Mouse (Mus musculus): ENCODE data around the gene Cox7a1.

Cox7a1 gene

DNA sequence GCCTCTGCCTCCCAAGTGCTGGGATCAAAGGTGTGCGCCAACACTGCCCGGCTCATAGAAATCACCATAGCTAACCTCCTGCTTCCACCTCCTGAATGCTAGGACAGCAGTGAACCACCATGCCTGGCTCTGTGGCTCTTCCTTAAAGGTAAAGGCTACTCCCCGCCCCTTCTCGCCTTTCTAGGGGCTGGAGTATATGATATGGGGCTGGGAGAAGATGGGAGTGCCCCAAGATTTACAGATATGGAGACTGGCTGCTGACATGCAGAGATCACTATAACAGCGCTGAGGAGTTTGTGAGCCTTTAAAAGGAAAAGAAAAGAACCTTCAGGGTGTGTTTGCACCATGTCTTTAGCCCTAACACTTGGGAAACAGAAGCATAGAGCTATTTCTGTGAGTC is 38.3 kb downstream of the Cox7a1 start:
- DNase-seq: no peak

DNA sequence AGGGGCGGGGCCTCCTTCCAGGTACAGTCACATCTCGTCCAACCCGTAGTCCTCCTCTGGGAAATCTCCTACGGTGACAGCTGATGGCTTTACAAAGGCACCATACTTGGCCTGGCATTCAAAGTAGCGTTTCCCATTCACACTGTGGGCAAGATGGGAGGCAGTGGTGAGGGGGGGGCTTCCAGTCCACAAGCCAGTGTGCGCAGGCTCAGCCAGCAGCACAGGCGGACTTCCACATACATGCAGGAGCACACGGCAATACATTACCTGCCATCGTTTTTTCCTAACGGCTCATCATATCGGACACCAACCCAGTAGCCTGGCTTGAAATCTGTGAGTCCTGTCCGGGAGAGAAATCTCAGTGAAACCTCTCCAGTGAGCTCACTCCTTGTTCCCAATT is 40.3 kb downstream of the Cox7a1 start:
- DNase-seq: no peak

DNA sequence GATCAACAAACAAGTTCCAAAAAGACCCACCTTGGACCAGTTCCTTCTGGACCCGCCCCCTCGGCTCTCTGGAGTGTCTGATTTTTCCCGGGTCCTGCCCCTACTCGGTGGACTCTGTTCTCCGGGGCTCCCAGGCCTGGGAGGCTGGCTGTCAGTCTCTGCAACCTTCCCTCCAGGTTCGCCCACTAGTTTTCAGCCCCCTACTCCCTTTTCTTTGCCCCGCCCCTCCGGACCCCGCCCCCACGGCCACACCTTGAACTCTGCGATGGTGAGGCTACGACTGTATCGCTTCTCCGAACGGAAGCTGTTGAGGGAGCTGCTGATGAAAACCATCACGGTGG is 47.4 kb downstream of the Cox7a1 start:
- no peak for DNase-seq

DNA sequence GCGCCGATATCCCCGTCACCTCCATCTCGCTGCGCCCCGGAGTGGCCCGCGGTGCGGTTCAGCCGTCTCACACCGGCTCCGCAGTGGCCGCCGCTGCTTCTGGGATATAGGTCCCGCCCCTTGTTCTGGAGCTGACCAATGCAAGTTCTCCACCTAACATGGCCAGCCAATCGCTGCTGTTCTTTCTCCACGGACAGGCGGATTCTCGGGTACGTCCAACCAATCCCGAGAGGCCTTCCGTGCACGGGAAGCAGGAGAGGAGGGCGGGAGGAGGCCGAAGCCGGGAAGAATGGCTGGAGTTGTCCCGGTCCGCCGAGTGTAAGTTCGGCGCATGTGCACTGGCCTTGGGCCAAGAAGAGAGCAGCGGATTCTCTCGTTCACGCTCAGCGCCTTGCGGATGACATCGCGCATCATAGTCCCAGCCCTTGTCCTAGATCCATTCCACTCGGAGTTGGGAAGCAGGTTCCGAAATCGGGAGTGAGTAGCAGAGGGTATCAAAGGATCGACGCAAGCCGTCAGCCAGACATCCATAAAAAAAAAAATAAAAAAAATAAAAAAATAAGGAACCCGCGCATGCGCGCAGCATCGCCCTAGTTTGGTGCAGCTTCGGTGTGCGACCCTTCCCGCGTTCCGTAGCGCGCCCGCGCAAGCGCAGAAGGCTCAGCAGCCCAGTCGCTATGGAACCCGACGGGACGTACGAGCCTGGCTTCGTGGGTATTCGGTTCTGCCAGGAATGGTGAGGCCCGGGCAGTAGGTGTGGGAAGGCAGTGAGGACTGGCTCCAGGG is 47.9 kb downstream of the Cox7a1 start, which contains the start of the genes Polr2i and Tbcb:
TSS of gene Polr2i (plus strand) at position 280 of the 786 bp plus-strand sequence.
TSS of gene Tbcb (minus strand) at position 604 of the 786 bp plus-strand sequence.
- DNase-seq: peak; percentile 93 to 94

DNA sequence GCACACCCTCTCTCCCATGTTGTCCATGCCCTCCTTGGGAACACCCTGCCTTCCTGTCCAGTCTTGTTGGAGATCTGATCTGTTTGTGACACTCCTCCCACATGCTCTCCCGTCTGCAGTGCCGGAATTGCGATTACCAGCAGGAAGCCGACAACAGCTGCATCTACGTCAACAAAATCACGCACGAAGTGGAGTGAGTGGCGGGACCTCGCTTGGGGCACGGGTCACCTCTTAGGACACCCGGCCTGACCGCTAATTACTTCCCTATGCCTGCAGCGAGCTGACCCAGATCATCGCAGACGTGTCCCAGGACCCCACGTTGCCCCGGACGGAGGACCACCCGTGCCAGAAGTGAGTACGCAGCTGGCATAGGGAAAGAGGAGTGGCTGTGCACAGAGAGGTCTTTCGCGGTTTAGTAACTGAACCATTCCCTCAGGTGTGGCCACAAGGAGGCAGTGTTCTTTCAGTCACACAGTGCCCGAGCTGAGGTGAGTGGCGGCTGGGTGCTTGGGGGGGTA is 48.7 kb downstream of the Cox7a1 start:
- DNase-seq: peak; percentile 58 to 64

DNA sequence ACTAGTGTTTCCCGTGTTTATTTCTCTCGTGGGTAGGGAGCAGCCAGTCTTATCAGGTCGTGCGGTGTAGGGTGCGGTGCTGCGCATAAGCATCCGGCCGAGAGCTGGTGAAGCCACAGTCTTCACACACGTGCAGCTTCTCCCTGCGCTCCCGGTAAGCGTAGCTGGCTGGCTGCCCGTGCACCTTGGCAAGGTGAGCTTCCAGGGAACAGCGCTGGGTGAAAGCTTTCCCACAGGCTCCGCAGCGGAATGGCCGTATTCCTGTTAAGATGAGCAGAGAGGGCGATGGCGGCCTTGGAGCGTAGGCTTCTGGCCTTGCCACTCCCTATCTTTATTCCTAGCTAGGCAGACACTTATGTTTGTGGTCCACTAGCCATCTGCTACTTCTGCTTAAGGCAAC is 49.4 kb downstream of the Cox7a1 start:
- peak in 1 of 2 experiments; percentile 23 for DNase-seq

DNA sequence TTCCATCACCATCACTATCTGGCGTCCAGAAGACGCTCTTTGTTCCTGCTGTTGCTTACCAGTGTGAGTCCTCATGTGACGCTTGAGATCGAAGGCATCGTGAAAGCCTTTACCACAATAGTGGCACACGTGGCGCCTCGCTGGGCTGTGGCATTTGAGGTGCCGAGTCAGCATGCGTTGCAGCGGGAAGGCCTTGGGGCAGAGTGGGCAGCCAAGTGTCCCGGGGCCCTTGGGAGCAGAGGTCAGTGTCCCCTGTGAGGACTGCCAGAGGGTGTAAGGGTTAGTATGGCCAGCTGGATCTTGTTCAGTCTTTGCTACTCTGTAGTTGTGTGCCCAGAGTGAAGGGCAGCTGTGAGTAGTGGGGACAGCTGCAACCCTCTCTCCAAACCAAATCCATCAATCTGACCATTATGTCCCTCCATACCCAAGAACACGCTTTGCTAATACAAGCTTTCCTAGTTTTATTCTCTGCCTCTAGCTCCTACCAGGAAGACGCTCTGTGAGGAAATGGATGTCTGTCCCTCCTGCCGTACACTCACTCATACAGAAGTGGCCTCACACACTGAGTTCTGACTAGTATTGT is 50.4 kb downstream of the Cox7a1 start:
- no peak for DNase-seq

DNA sequence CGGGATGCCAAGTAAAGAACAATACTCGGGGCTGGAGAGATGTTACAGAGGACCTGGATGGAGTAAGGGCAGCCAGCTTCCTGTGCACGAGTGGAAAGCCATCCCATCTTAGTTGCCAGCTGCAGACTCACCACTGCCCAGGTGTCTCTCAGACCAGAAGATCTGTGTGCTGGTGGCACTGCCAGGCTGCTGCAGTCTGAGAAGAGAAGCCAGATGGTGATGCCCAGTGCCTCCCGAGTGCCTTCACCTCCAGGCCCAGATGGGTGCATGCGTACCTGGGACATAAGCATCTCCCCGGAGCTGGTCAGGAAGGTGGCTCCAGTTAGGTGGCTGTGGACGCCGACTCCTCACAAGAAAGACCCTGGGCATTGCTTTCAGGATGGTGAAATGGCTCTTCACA is 51.1 kb downstream of the Cox7a1 start:
- no peak for DNase-seq

DNA sequence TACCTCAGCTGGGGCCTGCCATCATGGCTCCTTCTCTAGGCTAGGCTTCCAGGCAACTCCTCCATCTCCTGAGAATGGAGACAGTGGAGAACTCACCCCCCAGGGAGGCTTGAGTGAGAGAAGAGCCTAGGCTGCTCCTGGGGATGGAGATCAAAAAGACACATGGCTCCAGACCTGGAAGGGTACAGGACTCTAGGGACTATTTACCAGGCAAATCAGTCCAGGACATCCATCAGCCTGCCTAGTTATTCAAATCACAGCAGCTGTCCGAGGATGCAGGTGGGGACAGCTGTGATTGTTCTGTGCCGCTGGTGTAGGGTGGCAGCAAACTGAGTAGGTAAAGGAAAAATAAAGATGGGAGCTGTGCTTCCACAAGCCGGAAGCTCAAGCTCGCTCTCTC is 51.7 kb downstream of the Cox7a1 start, which contains the start of gene Ovol3:
TSS of gene Ovol3 (minus strand) at position 101 of the 400 bp plus-strand sequence.
- no peak for DNase-seq
